Mouse (Mus musculus) limb, embryonic 11.5 days (tissue): ENCODE results near the gene Raph1. TPM values are rescaled to one million over a fixed set of nuclear protein-coding genes. Genes with fewer than 3 reads are reported as not detected.

ENCODE experiments used
- ATAC-seq: fragments of 200-750 bp; cut with Nextera tagmentation; 2 replicates; pipeline ENCODE4 v1.8.0; 2017; ENCODE audit warnings: low read depth; ENCODE audit not compliant: insufficient number of reproducible peaks, low FRiP score, low TSS enrichment
- DNase-seq: peaks from one replicate; pipeline ENCODE4 v3.0.0-alpha.2; 2015; ENCODE audit warnings: low spot score
- H3K27ac ChIP-seq: fragments of 300-500 bp; sonication (generic); replicated peaks from 2 replicates; pipeline ENCODE4 v1.5.1; 2014; ENCODE audit warnings: low read depth, mild to moderate bottlenecking, low read length
- H3K27me3 ChIP-seq: fragments of 300-500 bp; sonication (generic); 2 replicates; pipeline ENCODE4 v1.6.1; 2014; ENCODE audit warnings: mild to moderate bottlenecking, low read length, mixed read lengths; ENCODE audit not compliant: control insufficient read depth, insufficient read depth
- H3K36me3 ChIP-seq: fragments of 300-500 bp; sonication (generic); 2 replicates; pipeline ENCODE4 v1.6.1; 2014; ENCODE audit warnings: mild to moderate bottlenecking, low read length, moderate library complexity, mixed read lengths; ENCODE audit not compliant: control insufficient read depth, insufficient read depth
- H3K4me1 ChIP-seq: fragments of 300-500 bp; sonication (generic); 2 replicates; pipeline ENCODE4 v1.6.1; 2014; ENCODE audit warnings: low read length, mixed read lengths; ENCODE audit not compliant: control insufficient read depth, insufficient read depth
- H3K4me2 ChIP-seq: fragments of 300-500 bp; sonication (generic); 2 replicates; pipeline ENCODE4 v1.6.1; 2014; ENCODE audit warnings: low read depth, mild to moderate bottlenecking, moderate library complexity; ENCODE audit not compliant: severe bottlenecking
- H3K4me3 ChIP-seq: fragments of 300-500 bp; sonication (generic); 2 replicates; pipeline ENCODE4 v1.5.1; 2014; ENCODE audit warnings: low read depth, low read length
- H3K9ac ChIP-seq: fragments of 300-500 bp; sonication (generic); 2 replicates; pipeline ENCODE4 v1.6.1; 2014; ENCODE audit warnings: mild to moderate bottlenecking, low read length
- H3K9me3 ChIP-seq: fragments of 300-500 bp; sonication (generic); 2 replicates; pipeline ENCODE4 v1.6.1; 2016; ENCODE audit warnings: low read length; ENCODE audit not compliant: control insufficient read depth
- WGBS: fragments of 180-500 bp; shearing (Covaris S2); extraction: QIAGEN DNeasy Blood & Tissue Kit; methylation state at CpG from one replicate; pipeline ENCODE4 v1.1.7; 2014; 5-methylcytosine and 5-hydroxymethylcytosine counted together
- polyA plus RNA-seq: library from polyadenylated mRNA; unstranded; fragments of >200 nt; fragmentation: Nextera tagmentation; extraction: Ambion mirVana; gene quantifications from 2 replicates; pipeline ENCODE4 v1.2.1, GENCODE M21; 2014

The Raph1 gene
- polyA plus RNA-seq, 1 experiment from 2014 or later, result 19.0 TPM

- WGBS, result 95% methylated on average over 7 of the region's 7 CpGs
- Histone ChIP-seq H3K4me3 (no peak overlapping the region), H3K27ac (no peak overlapping the region), H3K27me3 (no peaks in the 10 kb centered on the region), H3K36me3 (no peaks in the 10 kb centered on the region), H3K9me3 (no peaks in the 10 kb centered on the region), H3K4me2 (no peak overlapping the region), H3K4me1 (no peaks in the 10 kb centered on the region), H3K9ac (no peak overlapping the region)
- DNase-seq (no peak), ATAC-seq (no peak)
These were observed 2.8 kb upstream of the Raph1 start for GRCm38 (mm10) chr1:60569741-60570140.

GRCm38 (mm10) chr1:60569210-60569609, 2.3 kb upstream of the Raph1 start:
- Histone ChIP-seq H3K9ac (no peak overlapping the region), H3K27ac (no peak overlapping the region), H3K4me2 (no peak overlapping the region), H3K27me3 (no peaks in the 10 kb centered on the region), H3K9me3 (no peaks in the 10 kb centered on the region), H3K4me1 (no peaks in the 10 kb centered on the region), H3K4me3 (no peak overlapping the region), H3K36me3 (no peaks in the 10 kb centered on the region)
- 56% methylated on average over 5 of the region's 5 CpGs for WGBS
- DNase-seq, result no peak
- no peak for ATAC-seq

GRCm38 (mm10) chr1:60567321-60567720, 417 bp upstream of the Raph1 start:
- no peak for ATAC-seq
- H3K4me1 ChIP-seq, result no peaks in the 10 kb centered on the region
- no peak for DNase-seq
- no peaks in the 10 kb centered on the region for H3K27me3 ChIP-seq
- peak overlapping the region; percentile 71 for H3K9ac ChIP-seq
- 0 out of 2 replicates have a peak overlapping the region, but pooled peaks have one; percentile 33 for H3K27ac ChIP-seq
- H3K9me3 ChIP-seq, result no peaks in the 10 kb centered on the region
- 20% methylated on average over 5 of the region's 5 CpGs for WGBS
- H3K4me3 ChIP-seq, result peak overlapping the region; percentile 63
- peak overlapping the region; percentile 84 for H3K4me2 ChIP-seq
- H3K36me3 ChIP-seq, result no peaks in the 10 kb centered on the region

- Histone ChIP-seq H3K27ac (peak overlapping the region; percentile 53), H3K27me3 (no peaks in the 10 kb centered on the region), H3K4me3 (peak overlapping the region; percentile 63), H3K4me1 (no peaks in the 10 kb centered on the region), H3K9ac (peak overlapping the region; percentile 71), H3K4me2 (peak overlapping the region; percentile 84), H3K9me3 (no peaks in the 10 kb centered on the region), H3K36me3 (no peaks in the 10 kb centered on the region)
- ATAC-seq (peak; percentile 72), DNase-seq (no peak)
- under 1% methylated on average over 52 of the region's 56 CpGs for WGBS
These were observed 823 bp downstream of the Raph1 start for GRCm38 (mm10) chr1:60565931-60566630.

GRCm38 (mm10) chr1:60565270-60565920, 1.5 kb downstream of the Raph1 start:
- Histone ChIP-seq H3K4me2 (peak overlapping the region; percentile 84), H3K4me3 (peak overlapping the region; percentile 63), H3K36me3 (no peaks in the 10 kb centered on the region), H3K9ac (peak overlapping the region; percentile 71), H3K27ac (no peak overlapping the region), H3K27me3 (no peaks in the 10 kb centered on the region), H3K4me1 (no peaks in the 10 kb centered on the region), H3K9me3 (no peaks in the 10 kb centered on the region)
- DNase-seq (peak; percentile 54), ATAC-seq (no peak)
- WGBS, result 2% methylated on average over 13 of the region's 13 CpGs

- H3K36me3 ChIP-seq, result no peaks in the 10 kb centered on the region
- no peak overlapping the region for H3K9ac ChIP-seq
- no peaks in the 10 kb centered on the region for H3K27me3 ChIP-seq
- DNase-seq (no peak), ATAC-seq (no peak)
- H3K27ac ChIP-seq, result no peak overlapping the region
- H3K4me1 ChIP-seq, result no peaks in the 10 kb centered on the region
- no peak overlapping the region; the same call in 1 of the 2 replicates for H3K4me2 ChIP-seq
- no peak overlapping the region; the same call in 1 of the 2 replicates for H3K4me3 ChIP-seq
- 86% methylated on average over 5 of the region's 5 CpGs for WGBS
- H3K9me3 ChIP-seq, result no peaks in the 10 kb centered on the region
These were observed 2.2 kb downstream of the Raph1 start for GRCm38 (mm10) chr1:60564691-60565090.

GRCm38 (mm10) chr1:60563021-60563420, 3.9 kb downstream of the Raph1 start:
- no peaks in the 10 kb centered on the region for H3K9me3 ChIP-seq
- no peak for DNase-seq
- no peak overlapping the region for H3K4me3 ChIP-seq

GRCm38 (mm10) chr1:60543681-60544080, 23.2 kb downstream of the Raph1 start:
- no peaks in the 10 kb centered on the region for H3K36me3 ChIP-seq
- 33% methylated on average over 1 of the region's 1 CpGs for WGBS
- DNase-seq, result no peak
- no peaks in the 10 kb centered on the region for H3K9me3 ChIP-seq
- H3K4me3 ChIP-seq, result no peak overlapping the region
- H3K4me2 ChIP-seq, result no peak overlapping the region
- ATAC-seq, result no peak
- no peaks in the 10 kb centered on the region for H3K27me3 ChIP-seq
- no peak overlapping the region for H3K9ac ChIP-seq
- H3K27ac ChIP-seq, result no peak overlapping the region
- H3K4me1 ChIP-seq, result no peaks in the 10 kb centered on the region

More at GRCm38 (mm10) chr1:60563021-60563420, 3.9 kb downstream of the Raph1 start:
- Histone ChIP-seq H3K27ac (no peak overlapping the region), H3K27me3 (no peaks in the 10 kb centered on the region), H3K36me3 (no peaks in the 10 kb centered on the region), H3K9ac (no peak overlapping the region), H3K4me2 (no peak overlapping the region), H3K4me1 (no peaks in the 10 kb centered on the region)
- ATAC-seq, result no peak
